Mouse (Mus musculus): ENCODE data around the gene Il17rc.

The Il17rc gene

GRCm38 (mm10) chr6:113471297-113471936 is at the start of gene Il17rc:
TSS of gene Il17rc (plus strand) at chr6:113471427.
- in situ Hi-C loops (cut with MboI, MseI): loop anchor here (5.0 kb wide), 2 partner anchors 49 to 601 kb away; no protein-coding TSS in a partner anchor

GRCm38 (mm10) chr6:113423000-113423399 is 48.2 kb upstream of the Il17rc start:
- in situ Hi-C loops (cut with MboI, MseI): loop anchor here in 1 of 2 experiments (5.0 kb wide), 1 partner anchor 49 kb away; the partner anchor contains the start of gene Il17rc

- in situ Hi-C loops (cut with MboI, MseI): loop anchor here in 1 of 2 experiments (5.0 kb wide), 1 partner anchor 48 kb away; the partner anchor contains the start of gene Il17rc
Measured at GRCm38 (mm10) chr6:113424187-113424586, 47.0 kb upstream of the Il17rc start.

GRCm38 (mm10) chr6:113426696-113427095 is 44.5 kb upstream of the Il17rc start:
- in situ Hi-C loops (cut with MboI, MseI): no loop called here

- in situ Hi-C loops (cut with MboI, MseI): no loop called here
Measured at GRCm38 (mm10) chr6:113427397-113427796, 43.8 kb upstream of the Il17rc start.

- in situ Hi-C loops (cut with MboI, MseI): no loop called here
Measured at GRCm38 (mm10) chr6:113428006-113428405, 43.2 kb upstream of the Il17rc start.

- in situ Hi-C loops (cut with MboI, MseI): no loop called here
Measured at GRCm38 (mm10) chr6:113429965-113430364, 41.3 kb upstream of the Il17rc start.

GRCm38 (mm10) chr6:113430846-113431245 is 40.4 kb upstream of the Il17rc start:
- in situ Hi-C loops (cut with MboI, MseI): no loop called here

- in situ Hi-C loops (cut with MboI, MseI): no loop called here
Measured at GRCm38 (mm10) chr6:113431801-113432200, 39.4 kb upstream of the Il17rc start.

GRCm38 (mm10) chr6:113433661-113434060 is 37.6 kb upstream of the Il17rc start:
- in situ Hi-C loops (cut with MboI, MseI): no loop called here

- in situ Hi-C loops (cut with MboI, MseI): no loop called here
Measured at GRCm38 (mm10) chr6:113434691-113435090, 36.5 kb upstream of the Il17rc start.

GRCm38 (mm10) chr6:113435664-113436205 is 35.5 kb upstream of the Il17rc start, which contains the start of gene Cidec:
TSS of gene Cidec (minus strand) at chr6:113435760.
- in situ Hi-C loops (cut with MboI, MseI): no loop called here

GRCm38 (mm10) chr6:113437135-113437534 is 34.1 kb upstream of the Il17rc start:
- in situ Hi-C loops (cut with MboI, MseI): no loop called here

- in situ Hi-C loops (cut with MboI, MseI): no loop called here
Measured at GRCm38 (mm10) chr6:113438721-113439430, 32.4 kb upstream of the Il17rc start.

- in situ Hi-C loops (cut with MboI, MseI): loop anchor here in 1 of 2 experiments (5.0 kb wide), 2 partner anchors 87 to 632 kb away; no protein-coding TSS in a partner anchor
Measured at GRCm38 (mm10) chr6:113440686-113441085, 30.5 kb upstream of the Il17rc start.

GRCm38 (mm10) chr6:113441147-113441680 is 30.0 kb upstream of the Il17rc start:
- in situ Hi-C loops (cut with MboI, MseI): loop anchor here in 1 of 2 experiments (5.0 kb wide), 2 partner anchors 86 to 631 kb away; no protein-coding TSS in a partner anchor

- in situ Hi-C loops (cut with MboI, MseI): loop anchor here in 1 of 2 experiments (5.0 kb wide), 2 partner anchors 85 to 630 kb away; no protein-coding TSS in a partner anchor
Measured at GRCm38 (mm10) chr6:113442087-113442441, 29.2 kb upstream of the Il17rc start.

GRCm38 (mm10) chr6:113442442-113443090 is 28.7 kb upstream of the Il17rc start, which contains the start of gene Jagn1:
TSS of gene Jagn1 (plus strand) at chr6:113442569.
- in situ Hi-C loops (cut with MboI, MseI): loop anchor here in 1 of 2 experiments (5.0 kb wide), 2 partner anchors 85 to 630 kb away; no protein-coding TSS in a partner anchor

GRCm38 (mm10) chr6:113443091-113443490 is 28.1 kb upstream of the Il17rc start:
- in situ Hi-C loops (cut with MboI, MseI): loop anchor here in 1 of 2 experiments (5.0 kb wide), 2 partner anchors 84 to 629 kb away; no protein-coding TSS in a partner anchor

GRCm38 (mm10) chr6:113444207-113444965 is 26.8 kb upstream of the Il17rc start:
- in situ Hi-C loops (cut with MboI, MseI): loop anchor here in 1 of 2 experiments (5.0 kb wide), 2 partner anchors 83 to 628 kb away; no protein-coding TSS in a partner anchor

All from T-helper 17 cell (primary cell).